Mouse (Mus musculus) cerebellum, adult 2 months (tissue): ENCODE data around the gene Rassf2. TPM values are rescaled to one million over a fixed set of nuclear protein-coding genes. Genes with fewer than 3 reads are reported as not detected.

Experiments
- DNase-seq, 2 experiments: peaks; one replicate each; pipeline ENCODE4 v3.0.0; 2021
- H3K27ac ChIP-seq: fragments of 200-500 bp; 2 replicates; pipeline ENCODE4 v1.5.1; 2012; ENCODE audit warnings: low read length, control low read depth, inconsistent platforms; ENCODE audit not compliant: insufficient read depth
- H3K27me3 ChIP-seq: fragments of 200-500 bp; 2 replicates; pipeline ENCODE4 v1.6.1; 2012; ENCODE audit warnings: inconsistent platforms, mild to moderate bottlenecking, low read length, moderate library complexity; ENCODE audit not compliant: control insufficient read depth, insufficient read depth
- H3K4me1 ChIP-seq: fragments of 200-500 bp; 2 replicates; pipeline ENCODE4 v1.6.1; 2011; ENCODE audit warnings: low read length; ENCODE audit not compliant: control insufficient read depth, insufficient read depth
- H3K4me3 ChIP-seq: fragments of 200-500 bp; replicated peaks from 2 replicates; pipeline ENCODE3; 2011; ENCODE audit warnings: mild to moderate bottlenecking, low read depth, low read length, control low read depth; ENCODE audit not compliant: insufficient read depth
- CTCF ChIP-seq: fragments of 200-500 bp; IDR thresholded peaks from 2 replicates; pipeline ENCODE4 v1.5.1; 2011; ENCODE audit warnings: low read depth, mild to moderate bottlenecking, control low read depth, low read length, moderate library complexity, borderline replicate concordance; ENCODE audit not compliant: insufficient read depth
- POLR2A ChIP-seq: fragments of 200-500 bp; IDR thresholded peaks from 2 replicates; pipeline ENCODE4 v1.6.1; 2011; ENCODE audit warnings: low read length, control low read depth, borderline replicate concordance; ENCODE audit not compliant: insufficient read depth
- WGBS: fragments of 180-500 bp; shearing (Covaris S2); methylation state at CpG from one replicate; pipeline ENCODE4 v1.1.7; 2018; 5-methylcytosine and 5-hydroxymethylcytosine counted together
- polyA plus RNA-seq: library from polyadenylated mRNA; depleted of rRNA; stranded (reverse); fragments of >200 nt; gene quantifications from 2 replicates; pipeline ENCODE4 v1.2.3, GENCODE M21; 2012

Gene Rassf2
- polyA plus RNA-seq, 1 experiment, result 44.7 TPM

DNA sequence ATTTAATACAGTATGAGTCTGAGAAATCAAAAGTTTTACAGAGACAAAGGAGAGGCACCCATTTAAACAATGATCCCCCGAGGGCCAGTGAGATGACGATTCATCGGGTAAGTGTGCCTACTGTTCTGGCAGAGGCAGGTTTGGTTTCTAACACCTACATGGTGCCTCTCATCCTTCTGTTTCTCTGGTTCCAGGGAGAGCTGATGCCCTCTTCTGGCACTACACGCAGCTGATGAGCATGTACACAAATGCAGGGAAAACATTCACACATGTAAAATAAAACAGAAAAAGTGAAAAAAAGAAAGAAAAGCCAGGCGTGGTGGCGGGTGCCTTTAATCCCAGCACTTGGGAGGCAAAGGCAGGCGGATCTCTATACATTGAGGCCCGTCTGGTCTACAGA, 29.9 kb upstream of the Rassf2 start:
- peak; percentile 20; the same call in 1 of the 2 replicates for TF ChIP-seq CTCF
- no peak for TF ChIP-seq POLR2A
- no peaks in the 10 kb centered on the region for H3K27me3 ChIP-seq
- peaks cover 7% of the 10 kb centered on the region for H3K4me1 ChIP-seq
- no peak overlapping the region for H3K27ac ChIP-seq
- DNase-seq, result no peak
- 74% methylated on average over 8 of the region's 8 CpGs for WGBS
- no peak overlapping the region for H3K4me3 ChIP-seq

DNA sequence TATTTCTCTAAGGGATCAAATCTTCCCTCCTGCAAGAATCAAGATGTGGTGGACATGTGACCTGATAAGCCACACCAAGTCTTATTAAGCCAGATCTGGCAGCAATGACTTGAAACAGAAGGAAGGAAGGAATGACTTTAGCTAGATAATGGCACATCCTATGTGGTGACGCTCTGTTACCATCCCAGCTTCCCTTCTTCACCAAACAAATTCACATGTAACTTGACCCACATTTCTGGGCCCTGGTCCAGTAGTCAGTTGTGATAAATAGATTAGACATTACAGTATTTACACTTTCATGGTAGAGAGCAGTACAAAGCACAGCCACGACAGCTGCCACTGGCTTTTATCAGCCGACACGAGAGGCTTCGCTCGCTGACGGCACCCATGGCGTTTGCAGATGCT, 25.3 kb upstream of the Rassf2 start:
- TF ChIP-seq CTCF (no peak), POLR2A (no peak)
- Histone ChIP-seq H3K27ac (no peak overlapping the region), H3K4me1 (no peaks in the 10 kb centered on the region; the same call in 1 of the 2 replicates), H3K4me3 (no peak overlapping the region), H3K27me3 (no peaks in the 10 kb centered on the region)
- DNase-seq, result no peak
- WGBS, result 75% methylated on average over 8 of the region's 8 CpGs

DNA sequence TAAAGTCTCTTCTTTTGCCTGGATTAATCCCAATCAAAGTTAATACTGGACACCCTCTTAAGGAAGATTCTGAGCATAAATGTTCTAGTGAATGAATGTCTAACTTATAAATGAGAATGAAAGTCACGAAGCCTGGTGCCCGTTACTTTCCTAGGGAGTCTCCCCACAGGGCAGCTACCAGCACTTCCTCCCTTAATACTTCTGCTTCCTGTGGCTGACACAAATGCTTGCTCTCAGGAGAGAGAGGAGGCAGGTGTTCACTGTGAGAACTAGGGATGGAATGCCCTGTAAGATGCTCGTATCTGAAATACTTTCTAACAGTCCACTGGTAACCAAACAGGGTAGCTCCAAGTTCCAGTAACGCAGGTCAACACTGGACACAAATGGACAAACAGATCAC, 23.8 kb upstream of the Rassf2 start:
- no peak overlapping the region for H3K27ac ChIP-seq
- DNase-seq, result no peak
- no peaks in the 10 kb centered on the region; the same call in 1 of the 2 replicates for H3K4me1 ChIP-seq
- H3K27me3 ChIP-seq, result no peaks in the 10 kb centered on the region
- TF ChIP-seq POLR2A (no peak), CTCF (no peak)
- WGBS, result 87% methylated on average over 4 of the region's 4 CpGs
- H3K4me3 ChIP-seq, result no peak overlapping the region

DNA sequence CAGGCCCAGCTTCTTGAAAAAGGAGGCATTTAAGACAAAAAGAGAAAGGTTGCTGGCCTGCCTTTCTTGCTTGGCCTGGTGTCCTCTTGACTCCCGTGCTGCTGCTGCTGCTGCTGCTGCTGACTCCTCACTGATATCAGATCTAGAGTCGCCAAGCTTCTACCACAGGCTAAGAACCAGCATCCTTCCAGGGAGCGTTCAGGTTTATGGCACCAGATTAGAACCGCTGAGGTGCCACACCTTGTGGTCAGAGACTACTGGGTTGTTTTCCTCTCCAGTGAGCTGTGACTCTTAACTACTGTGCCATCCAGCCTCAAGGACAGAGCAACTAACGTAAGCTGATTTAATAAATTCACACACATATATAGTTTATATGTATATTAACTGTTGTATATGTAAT, 21.7 kb upstream of the Rassf2 start:
- Histone ChIP-seq H3K4me1 (no peaks in the 10 kb centered on the region; the same call in 1 of the 2 replicates), H3K27ac (no peak overlapping the region), H3K4me3 (no peak overlapping the region), H3K27me3 (no peaks in the 10 kb centered on the region)
- TF ChIP-seq CTCF (no peak), POLR2A (no peak)
- no peak for DNase-seq
- 84% methylated on average over 5 of the region's 5 CpGs for WGBS

DNA sequence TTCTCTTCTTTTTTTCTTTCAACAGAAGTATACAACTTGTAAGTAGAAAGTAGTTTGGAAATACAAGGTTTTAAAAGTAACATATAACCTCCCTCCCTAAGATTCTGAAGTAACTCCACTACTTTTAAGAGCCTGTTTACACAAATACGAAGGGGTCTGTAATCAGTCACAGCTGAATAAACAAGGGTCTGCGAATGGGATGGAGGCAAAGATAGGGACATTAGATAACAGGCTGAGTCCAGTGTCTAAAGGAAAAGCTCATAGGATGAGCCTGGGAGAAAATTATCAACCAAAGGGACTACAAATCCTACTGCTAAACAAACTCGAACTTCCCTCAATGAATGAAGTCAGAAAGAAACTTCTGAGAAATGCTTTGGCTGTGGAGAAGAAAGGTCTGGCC, 19.9 kb upstream of the Rassf2 start:
- Histone ChIP-seq H3K27ac (no peak overlapping the region), H3K27me3 (no peaks in the 10 kb centered on the region), H3K4me3 (no peak overlapping the region), H3K4me1 (no peaks in the 10 kb centered on the region)
- DNase-seq, result no peak
- TF ChIP-seq CTCF, result no peak
- TF ChIP-seq POLR2A, result no peak
- 64% methylated on average over 3 of the region's 3 CpGs for WGBS

DNA sequence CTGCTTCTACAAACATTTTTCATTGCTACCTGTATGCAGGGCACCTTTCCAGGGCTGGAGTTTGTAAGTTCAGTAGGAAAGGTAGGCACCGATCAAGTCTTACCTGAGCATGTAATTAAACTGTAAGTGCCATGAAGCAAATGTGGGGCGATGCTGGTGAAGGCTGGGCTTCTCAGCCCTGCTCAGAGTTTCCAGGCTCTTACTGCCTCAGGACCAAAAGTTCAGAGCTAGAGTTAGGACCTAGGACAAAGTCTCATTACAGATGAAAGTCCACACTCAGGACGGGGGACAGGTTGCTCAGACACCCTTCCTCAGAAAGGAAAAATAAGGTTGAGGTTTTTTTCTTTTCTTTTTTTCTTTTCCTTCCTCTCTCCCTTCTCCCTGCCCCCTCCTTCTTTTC, 19.4 kb upstream of the Rassf2 start:
- 96% methylated on average over 3 of the region's 3 CpGs for WGBS
- H3K4me3 ChIP-seq, result no peak overlapping the region
- TF ChIP-seq CTCF (no peak), POLR2A (no peak)
- H3K27me3 ChIP-seq, result no peaks in the 10 kb centered on the region
- H3K4me1 ChIP-seq, result no peaks in the 10 kb centered on the region
- DNase-seq, result no peak
- no peak overlapping the region for H3K27ac ChIP-seq

DNA sequence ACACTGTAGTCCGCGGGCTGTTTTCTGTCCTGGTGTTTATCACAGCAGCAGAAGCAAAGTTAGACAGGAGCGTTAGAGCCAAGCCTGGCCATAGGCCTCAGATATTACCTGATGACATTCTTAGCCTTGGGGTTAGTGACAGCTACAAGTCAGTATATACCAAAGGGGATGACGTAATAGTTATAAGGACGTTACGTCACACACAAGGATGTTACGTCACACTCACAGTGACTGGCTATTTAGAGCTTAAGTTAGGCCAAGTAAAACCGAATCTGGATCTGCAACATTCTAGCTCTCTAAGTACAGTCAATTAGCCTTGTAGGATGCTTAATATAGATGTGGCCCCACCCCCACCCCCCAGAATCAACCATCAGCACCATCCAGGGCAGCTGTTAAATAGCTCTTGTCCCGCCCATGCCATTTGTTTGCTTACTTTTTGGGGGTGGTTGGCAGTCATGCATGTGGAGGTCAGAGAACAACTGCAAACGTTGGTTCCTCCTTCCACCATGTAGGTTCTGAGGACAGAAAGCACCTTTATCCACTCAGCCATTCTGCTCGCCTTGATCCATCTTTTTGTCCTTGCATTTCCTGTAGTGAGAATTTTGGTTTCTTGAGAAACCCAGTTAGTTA, 18.2 kb upstream of the Rassf2 start:
- Histone ChIP-seq H3K27ac (no peak overlapping the region; the same call in 1 of the 2 replicates), H3K27me3 (no peaks in the 10 kb centered on the region), H3K4me1 (peaks cover 5% of the 10 kb centered on the region; the same call in 1 of the 2 replicates), H3K4me3 (no peak overlapping the region)
- WGBS, result 86% methylated on average over 11 of the region's 11 CpGs
- no peak for DNase-seq
- TF ChIP-seq POLR2A (no peak), CTCF (no peak)

DNA sequence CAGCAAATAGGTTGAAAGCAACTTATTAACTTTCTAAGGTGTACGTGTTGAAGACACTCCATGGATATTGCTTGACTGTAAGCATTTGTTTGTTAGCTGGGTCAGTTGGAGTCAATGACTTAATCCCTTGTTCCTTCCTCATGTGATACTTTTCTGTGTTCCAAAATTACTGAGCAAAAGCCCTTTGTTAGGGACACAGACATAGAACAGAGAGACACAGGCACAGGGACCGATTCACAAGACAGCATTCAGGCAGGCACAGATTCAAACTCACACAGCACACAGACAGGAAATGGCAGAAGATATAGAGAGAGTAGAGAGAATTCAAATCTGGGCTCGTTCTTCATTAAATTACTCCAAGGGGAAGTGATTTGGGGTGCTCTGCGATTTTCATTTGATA, 17.3 kb upstream of the Rassf2 start:
- H3K27ac ChIP-seq, result no peak overlapping the region
- no peaks in the 10 kb centered on the region for H3K27me3 ChIP-seq
- TF ChIP-seq POLR2A, result no peak
- no peak for TF ChIP-seq CTCF
- WGBS, result 86% methylated on average over 4 of the region's 4 CpGs
- peaks cover 10% of the 10 kb centered on the region for H3K4me1 ChIP-seq
- H3K4me3 ChIP-seq, result no peak overlapping the region
- DNase-seq, result no peak

DNA sequence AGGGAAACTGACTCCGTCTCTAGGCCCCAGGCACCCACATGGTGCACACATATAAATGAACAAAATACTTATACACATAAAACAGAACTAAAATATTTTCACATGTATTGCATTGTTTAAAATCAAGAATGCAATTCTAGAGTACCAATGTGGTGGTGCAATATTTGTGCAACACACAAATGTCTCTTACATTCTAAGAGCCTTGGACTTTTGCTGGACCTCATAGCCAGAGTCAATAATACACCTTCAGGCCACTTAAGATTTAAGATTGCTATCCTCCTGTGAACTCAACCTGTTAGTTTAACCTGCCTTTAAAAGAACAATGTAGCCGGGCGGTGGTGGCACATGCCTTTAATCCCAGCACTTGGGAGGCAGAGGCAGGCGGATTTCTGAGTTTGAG, 16.6 kb upstream of the Rassf2 start:
- WGBS, result 98% methylated on average over 4 of the region's 4 CpGs
- Histone ChIP-seq H3K4me3 (no peak overlapping the region), H3K27me3 (no peaks in the 10 kb centered on the region), H3K4me1 (peaks cover 10% of the 10 kb centered on the region), H3K27ac (no peak overlapping the region)
- TF ChIP-seq CTCF, result no peak
- TF ChIP-seq POLR2A, result no peak
- no peak for DNase-seq
